Mouse (Mus musculus) intestine, embryonic 16.5 days (tissue): ENCODE results near the gene Vcl. TPM values are rescaled to one million over a fixed set of nuclear protein-coding genes. Genes with fewer than 3 reads are reported as not detected.

Experiments used
- ATAC-seq: fragments of 200-750 bp; cut with Nextera tagmentation; 2 replicates; pipeline ENCODE4 v1.8.0; 2017; ENCODE audit warnings: moderate TSS enrichment, moderate library complexity
- H3K27ac ChIP-seq: fragments of 300-500 bp; sonication (generic); 2 replicates; pipeline ENCODE4 v1.5.1; 2014; ENCODE audit warnings: mild to moderate bottlenecking, low read length
- H3K27me3 ChIP-seq: fragments of 300-500 bp; sonication (generic); replicated peaks from 2 replicates; pipeline ENCODE4 v1.6.1; 2014; ENCODE audit warnings: low read length, control low read depth, mixed read lengths; ENCODE audit not compliant: control insufficient read depth, insufficient read depth
- H3K36me3 ChIP-seq: fragments of 300-500 bp; sonication (generic); 2 replicates; pipeline ENCODE4 v1.6.1; 2014; ENCODE audit warnings: low read length, control low read depth; ENCODE audit not compliant: control insufficient read depth, insufficient read depth
- H3K4me1 ChIP-seq: fragments of 300-500 bp; sonication (generic); 2 replicates; pipeline ENCODE4 v1.6.1; 2014; ENCODE audit warnings: low read length, control low read depth, mixed read lengths; ENCODE audit not compliant: control insufficient read depth, insufficient read depth
- H3K4me2 ChIP-seq: fragments of 300-500 bp; sonication (generic); 2 replicates; pipeline ENCODE4 v1.6.1; 2014; ENCODE audit warnings: low read depth, low read length, control low read depth
- H3K4me3 ChIP-seq: fragments of 300-500 bp; sonication (generic); 2 replicates; pipeline ENCODE4 v1.5.1; 2014; ENCODE audit warnings: mild to moderate bottlenecking, low read length
- H3K9ac ChIP-seq: fragments of 300-500 bp; sonication (generic); 2 replicates; pipeline ENCODE4 v1.6.1; 2014; ENCODE audit warnings: low read depth, low read length
- H3K9me3 ChIP-seq: fragments of 300-500 bp; sonication (generic); 2 replicates; pipeline ENCODE4 v1.6.1; 2016; ENCODE audit warnings: low read length, control low read depth; ENCODE audit not compliant: control insufficient read depth
- WGBS: fragments of 180-500 bp; shearing (Covaris S2); extraction: QIAGEN DNeasy Blood & Tissue Kit; methylation state at CpG from one replicate; pipeline ENCODE4 v1.1.7; 2014; 5-methylcytosine and 5-hydroxymethylcytosine counted together
- polyA plus RNA-seq: library from polyadenylated mRNA; unstranded; fragments of >200 nt; fragmentation: Nextera tagmentation; extraction: Ambion mirVana; gene quantifications from 2 replicates; pipeline ENCODE4 v1.2.1, GENCODE M21; 2015

Vcl gene
- polyA plus RNA-seq, 1 experiment from 2014 or later = 51.5 TPM

DNA sequence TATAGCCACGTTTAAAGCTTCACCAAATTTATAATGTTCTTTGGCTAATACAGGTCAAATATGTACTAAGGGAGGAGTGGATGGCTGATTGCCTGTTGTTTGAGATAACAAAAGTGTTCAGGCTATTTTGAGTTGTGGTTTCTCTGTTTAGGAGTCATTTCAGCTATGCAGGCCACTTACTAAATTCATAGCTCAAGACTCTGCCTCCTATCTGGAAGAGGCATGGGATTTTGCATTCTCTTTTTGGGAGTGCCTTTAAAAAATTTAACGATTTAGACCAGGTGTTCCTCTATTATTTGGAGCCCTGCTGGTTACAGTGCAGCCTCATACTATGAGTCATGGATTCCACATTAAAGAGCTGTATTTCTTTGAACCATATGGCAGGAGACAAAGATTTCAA, 9.2 kb downstream of the Vcl start:
- 29% methylated on average over 2 of the region's 2 CpGs for WGBS
- Histone ChIP-seq H3K9ac (no peak overlapping the region), H3K4me2 (no peak overlapping the region), H3K9me3 (no peaks in the 10 kb centered on the region), H3K4me3 (no peak overlapping the region), H3K27me3 (no peaks in the 10 kb centered on the region), H3K36me3 (no peaks in the 10 kb centered on the region), H3K4me1 (peaks cover 12% of the 10 kb centered on the region), H3K27ac (peak overlapping the region; percentile 7; the same call in 1 of the 2 replicates)
- ATAC-seq = no peak

DNA sequence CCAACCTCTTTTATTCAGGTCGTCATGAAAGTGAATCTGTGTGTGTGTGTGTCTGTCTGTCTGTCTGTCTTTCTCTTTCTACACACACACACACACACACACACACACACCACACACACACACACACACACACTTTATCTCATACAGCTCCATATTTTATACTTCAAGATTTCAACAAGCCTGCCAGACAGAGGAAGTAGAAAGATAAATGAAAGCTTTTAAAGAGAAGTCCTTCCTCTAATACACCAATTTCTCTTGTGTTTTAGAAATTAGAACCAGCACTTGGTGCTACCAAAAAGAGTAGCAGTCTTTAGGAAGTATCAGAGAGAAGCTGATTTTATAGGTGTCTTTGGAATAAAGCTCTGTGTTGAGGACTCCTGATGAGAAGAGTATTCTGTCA, 9.7 kb downstream of the Vcl start:
- 0 out of 2 replicates have a peak overlapping the region, but pooled peaks have one; percentile 7 for H3K27ac ChIP-seq
- no peak overlapping the region for H3K4me3 ChIP-seq
- H3K4me2 ChIP-seq = no peak overlapping the region
- no peaks in the 10 kb centered on the region for H3K27me3 ChIP-seq
- ATAC-seq = no peak
- no peaks in the 10 kb centered on the region for H3K9me3 ChIP-seq
- no peaks in the 10 kb centered on the region for H3K36me3 ChIP-seq
- H3K9ac ChIP-seq = no peak overlapping the region
- H3K4me1 ChIP-seq = peaks cover 12% of the 10 kb centered on the region
- 10% methylated on average over 1 of the region's 1 CpGs for WGBS

DNA sequence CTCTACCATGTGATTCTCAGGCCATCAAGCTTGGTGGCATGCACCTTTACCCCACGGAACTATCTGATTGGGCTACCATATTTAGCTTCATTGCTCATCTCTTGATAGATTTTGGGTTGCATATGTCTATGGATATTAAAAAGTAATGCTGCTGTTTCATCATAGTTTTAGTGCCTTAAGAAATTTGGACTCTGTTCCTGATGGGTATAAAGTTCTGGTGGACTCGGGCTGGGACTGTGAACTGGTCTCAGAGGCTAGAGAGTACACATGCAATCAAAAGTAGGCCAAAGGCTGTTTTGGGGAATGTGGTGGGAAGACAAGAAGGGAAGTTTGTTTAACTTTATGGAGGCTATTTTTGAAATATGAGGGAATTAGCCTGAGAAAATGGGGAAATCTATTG, 16.1 kb downstream of the Vcl start:
- Histone ChIP-seq H3K36me3 (no peaks in the 10 kb centered on the region), H3K27ac (no peak overlapping the region), H3K4me2 (no peak overlapping the region), H3K9me3 (no peaks in the 10 kb centered on the region), H3K4me1 (0 out of 2 replicates have a peak, but pooled peaks cover 8% of the 10 kb centered on the region), H3K9ac (no peak overlapping the region), H3K27me3 (no peaks in the 10 kb centered on the region), H3K4me3 (no peak overlapping the region)
- 77% methylated on average over 2 of the region's 2 CpGs for WGBS
- no peak for ATAC-seq

DNA sequence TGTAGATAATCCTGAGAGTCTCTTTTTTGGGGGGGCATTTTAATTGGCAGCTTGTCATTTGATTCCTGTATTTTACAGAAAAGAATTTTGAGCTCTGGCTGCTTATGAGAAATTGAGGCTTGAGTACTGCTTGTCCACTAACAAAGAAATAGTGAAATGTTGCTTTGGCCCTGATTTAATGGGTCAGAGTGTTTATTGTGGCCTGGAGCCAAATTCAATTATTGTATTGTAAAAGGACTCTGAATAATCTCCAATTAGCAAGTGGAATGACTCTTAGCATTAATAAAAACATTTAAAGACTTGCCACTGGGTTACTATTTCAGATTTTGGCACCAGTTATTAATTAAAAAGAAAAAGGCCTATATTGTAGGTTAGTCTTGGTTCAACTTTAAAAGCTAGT, 26.8 kb downstream of the Vcl start:
- Histone ChIP-seq H3K27me3 (no peaks in the 10 kb centered on the region), H3K27ac (no peak overlapping the region), H3K4me2 (no peak overlapping the region), H3K4me3 (no peak overlapping the region), H3K36me3 (no peaks in the 10 kb centered on the region), H3K9me3 (no peaks in the 10 kb centered on the region), H3K4me1 (no peaks in the 10 kb centered on the region), H3K9ac (no peak overlapping the region)
- no peak for ATAC-seq

DNA sequence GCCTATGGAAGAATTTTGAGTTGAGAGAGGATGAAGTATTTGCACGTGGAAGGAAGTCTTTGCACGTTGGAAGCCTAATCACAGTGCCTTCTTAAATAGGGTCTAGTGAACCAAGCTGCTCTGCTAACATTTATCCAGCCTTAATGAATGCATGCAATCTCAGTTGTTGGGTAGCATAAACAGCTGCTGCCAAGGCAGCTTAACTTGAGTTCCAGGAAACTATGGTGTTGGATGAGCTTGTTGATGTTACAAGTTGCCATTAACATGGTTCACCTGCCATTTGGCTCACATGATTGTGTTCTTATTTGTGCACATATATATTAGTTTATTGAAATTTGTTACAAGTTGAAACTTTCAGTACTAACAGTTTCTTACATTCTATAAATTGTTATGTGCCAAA, 29.8 kb downstream of the Vcl start:
- no peaks in the 10 kb centered on the region for H3K36me3 ChIP-seq
- no peak overlapping the region for H3K27ac ChIP-seq
- peaks cover 5% of the 10 kb centered on the region; the same call in 1 of the 2 replicates for H3K4me1 ChIP-seq
- H3K9me3 ChIP-seq = no peaks in the 10 kb centered on the region
- no peak overlapping the region for H3K4me2 ChIP-seq
- ATAC-seq = no peak
- no peak overlapping the region for H3K9ac ChIP-seq
- H3K4me3 ChIP-seq = no peak overlapping the region
- no peaks in the 10 kb centered on the region for H3K27me3 ChIP-seq
- WGBS = 74% methylated on average over 2 of the region's 2 CpGs

DNA sequence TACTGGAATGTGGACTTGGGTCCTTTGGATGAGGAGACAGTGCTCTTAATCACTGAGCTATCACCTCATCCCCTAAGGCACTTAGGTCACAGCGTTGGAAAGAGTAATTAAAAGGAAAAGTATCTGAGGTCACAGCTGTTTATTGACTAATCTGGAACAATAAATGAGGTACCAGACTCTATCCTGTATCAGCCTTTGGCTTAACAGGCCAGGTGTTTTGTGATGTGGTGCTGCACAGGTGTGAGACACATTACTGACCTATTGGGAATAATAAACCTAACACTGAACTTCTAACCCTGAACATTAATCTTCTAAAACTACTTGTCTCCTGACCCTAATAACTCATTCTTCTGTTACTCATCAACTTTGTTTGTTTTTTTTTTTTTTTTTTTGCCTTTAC, 33.3 kb downstream of the Vcl start:
- no peak overlapping the region for H3K4me2 ChIP-seq
- peaks cover 5% of the 10 kb centered on the region; the same call in 1 of the 2 replicates for H3K4me1 ChIP-seq
- no peak overlapping the region for H3K27ac ChIP-seq
- no peak overlapping the region for H3K9ac ChIP-seq
- H3K27me3 ChIP-seq = no peaks in the 10 kb centered on the region
- no peak overlapping the region for H3K4me3 ChIP-seq
- ATAC-seq = no peak
- WGBS = 29% methylated on average over 1 of the region's 1 CpGs
- no peaks in the 10 kb centered on the region for H3K36me3 ChIP-seq
- H3K9me3 ChIP-seq = no peaks in the 10 kb centered on the region

DNA sequence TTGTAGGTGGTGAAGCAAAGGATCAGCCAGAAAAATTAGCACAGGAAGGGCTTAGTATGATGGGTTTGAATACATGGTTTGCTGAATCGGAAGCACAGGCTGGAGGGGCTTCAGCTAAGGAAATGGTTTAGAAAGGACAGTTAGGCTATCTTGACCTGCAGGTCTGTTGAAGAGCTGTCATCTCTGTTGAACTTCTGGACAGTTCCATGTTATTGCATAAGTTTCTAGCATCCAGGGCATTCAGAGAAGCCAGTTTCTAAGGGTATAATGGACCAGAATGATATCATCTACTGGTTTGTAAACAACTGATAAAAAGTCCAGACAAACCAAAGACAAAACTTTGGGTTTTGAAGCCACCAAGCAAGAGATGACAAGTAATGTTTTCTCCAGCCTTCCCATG, 33.7 kb downstream of the Vcl start:
- no peak overlapping the region for H3K9ac ChIP-seq
- H3K36me3 ChIP-seq = no peaks in the 10 kb centered on the region
- WGBS = 81% methylated on average over 1 of the region's 1 CpGs
- no peak overlapping the region for H3K27ac ChIP-seq
- no peak for ATAC-seq
- H3K4me1 ChIP-seq = peaks cover 5% of the 10 kb centered on the region; the same call in 1 of the 2 replicates
- H3K4me2 ChIP-seq = no peak overlapping the region
- no peaks in the 10 kb centered on the region for H3K9me3 ChIP-seq
- no peak overlapping the region for H3K4me3 ChIP-seq
- no peaks in the 10 kb centered on the region for H3K27me3 ChIP-seq

DNA sequence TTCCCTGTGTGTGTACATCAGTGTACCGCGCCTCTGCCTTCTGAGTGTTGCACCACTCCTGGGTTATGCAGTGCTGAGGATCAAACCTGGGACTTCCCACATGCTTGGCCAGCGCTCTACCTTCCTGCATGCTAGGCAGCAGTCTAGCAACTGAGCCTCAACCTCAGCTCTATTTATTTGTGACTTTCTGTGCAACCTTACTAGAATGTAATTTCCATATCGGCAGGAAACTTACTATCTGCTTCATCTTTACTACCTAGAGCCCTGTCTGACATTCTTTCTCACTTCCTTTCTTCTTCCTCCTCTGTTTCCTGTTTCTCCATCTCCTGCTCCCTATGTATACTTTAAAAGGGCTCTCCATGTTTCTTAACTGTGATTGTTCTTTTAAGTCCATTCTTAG, 34.7 kb downstream of the Vcl start:
- Histone ChIP-seq H3K4me1 (peaks cover 5% of the 10 kb centered on the region; the same call in 1 of the 2 replicates), H3K27ac (no peak overlapping the region), H3K27me3 (no peaks in the 10 kb centered on the region), H3K9me3 (no peaks in the 10 kb centered on the region), H3K9ac (no peak overlapping the region), H3K4me3 (no peak overlapping the region), H3K36me3 (no peaks in the 10 kb centered on the region), H3K4me2 (no peak overlapping the region)
- WGBS = 86% methylated on average over 4 of the region's 4 CpGs
- no peak for ATAC-seq

DNA sequence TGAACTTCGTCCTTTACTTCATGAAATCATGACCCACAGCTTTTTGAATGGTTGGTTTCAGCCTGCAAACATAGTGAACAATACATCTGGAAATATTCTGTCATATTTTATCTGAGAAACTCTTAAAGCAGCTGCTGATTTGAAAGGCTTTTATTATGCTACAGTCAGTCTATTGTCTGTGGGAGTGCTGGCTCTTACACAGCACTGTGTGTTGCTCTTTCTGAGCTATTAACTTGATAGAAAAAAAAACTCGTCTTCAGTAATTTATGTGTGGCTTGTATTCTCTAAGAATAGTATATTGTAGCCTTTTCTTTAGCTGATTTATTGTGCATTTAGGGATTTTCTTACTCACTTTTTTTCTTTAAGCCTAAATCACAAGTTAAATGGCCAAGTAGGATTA, 35.1 kb downstream of the Vcl start:
- 68% methylated on average over 2 of the region's 2 CpGs for WGBS

DNA sequence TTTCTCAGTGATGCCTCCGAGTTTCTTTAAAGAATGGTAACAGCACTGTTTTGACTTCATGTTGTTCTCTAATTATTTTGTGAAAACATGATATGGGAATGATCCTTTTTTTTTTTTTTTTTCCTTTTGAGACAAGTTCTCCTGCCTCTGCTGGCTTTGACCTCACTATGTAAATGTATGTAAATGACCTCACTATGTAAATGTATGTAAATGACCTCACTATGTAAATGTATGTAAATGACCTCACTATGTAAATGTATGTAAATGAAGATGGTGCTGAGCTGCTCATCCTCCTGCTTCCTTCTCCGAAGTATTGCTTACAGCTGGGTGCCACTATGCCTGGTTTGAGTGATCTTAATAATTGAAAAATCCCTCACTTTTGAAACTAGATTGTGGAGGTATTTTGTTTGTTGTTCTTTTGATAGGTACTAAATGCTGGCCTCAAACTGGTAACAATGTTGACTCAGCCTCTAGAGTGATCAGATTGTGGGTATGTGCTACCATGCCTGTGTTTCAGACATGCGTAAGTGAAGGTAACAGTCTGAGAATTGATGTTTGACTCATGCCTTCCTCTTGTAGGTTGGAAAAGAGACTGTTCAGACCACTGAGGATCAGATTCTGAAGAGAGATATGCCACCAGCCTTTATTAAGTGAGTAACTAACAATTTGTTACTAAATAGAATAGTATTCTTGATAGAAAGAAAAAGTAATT, 37.9 kb downstream of the Vcl start:
- peaks cover 9% of the 10 kb centered on the region; the same call in 1 of the 2 replicates for H3K4me1 ChIP-seq
- H3K4me2 ChIP-seq = no peak overlapping the region
- no peak overlapping the region for H3K9ac ChIP-seq
- H3K27me3 ChIP-seq = no peaks in the 10 kb centered on the region
- no peak for ATAC-seq
- H3K9me3 ChIP-seq = no peaks in the 10 kb centered on the region
- no peak overlapping the region for H3K27ac ChIP-seq
- 85% methylated on average over 3 of the region's 3 CpGs for WGBS
- no peaks in the 10 kb centered on the region for H3K36me3 ChIP-seq
- no peak overlapping the region for H3K4me3 ChIP-seq

More for the DNA sequence above, 35.1 kb downstream of the Vcl start:
- no peaks in the 10 kb centered on the region for H3K36me3 ChIP-seq
- ATAC-seq = no peak
- no peak overlapping the region for H3K27ac ChIP-seq
- no peak overlapping the region for H3K4me2 ChIP-seq
- H3K9me3 ChIP-seq = no peaks in the 10 kb centered on the region
- H3K4me1 ChIP-seq = peaks cover 5% of the 10 kb centered on the region; the same call in 1 of the 2 replicates
- H3K9ac ChIP-seq = no peak overlapping the region
- no peak overlapping the region for H3K4me3 ChIP-seq
- H3K27me3 ChIP-seq = no peaks in the 10 kb centered on the region
